Mouse (Mus musculus): Measurements from ENCODE around the gene Suz12. TPM values are rescaled to one million over a fixed set of nuclear protein-coding genes. Genes with fewer than 3 reads are reported as not detected.

Suz12 gene
- total RNA-seq, 2 experiments from 2014 or later = 64.6 to 86.8 TPM

DNA sequence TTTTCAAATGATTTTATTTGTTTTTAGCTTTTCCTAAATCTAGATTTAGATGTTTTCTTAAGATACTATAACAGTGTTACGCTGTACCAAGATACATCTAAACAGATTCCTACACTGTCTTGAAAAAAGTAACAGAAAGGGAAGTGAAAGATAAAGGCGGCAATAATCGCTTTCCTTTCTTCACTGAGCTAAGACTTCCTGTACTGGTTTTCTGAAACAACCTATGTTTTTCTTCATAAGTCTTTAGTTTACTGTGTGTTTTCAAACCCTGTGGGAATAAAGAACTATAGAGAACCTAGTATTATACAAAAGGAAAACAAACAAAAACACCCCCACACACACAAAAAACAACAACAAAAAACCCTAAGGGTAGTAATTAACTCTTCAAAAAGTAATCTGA lies 79.5 kb downstream of the Suz12 start:
- no peak for ATAC-seq (ENCODE audit: poor library complexity, severe bottlenecking)

- peak; percentile 45; the same call in 1 of the 2 replicates for ATAC-seq (ENCODE audit: poor library complexity, severe bottlenecking)
Measured at GRCm38 (mm10) chr11:80075608-80076277, 82.8 kb downstream of the Suz12 start.

- no peak for ATAC-seq (ENCODE audit: poor library complexity, severe bottlenecking)
Measured at GRCm38 (mm10) chr11:80077784-80078545, 85.1 kb downstream of the Suz12 start.

DNA sequence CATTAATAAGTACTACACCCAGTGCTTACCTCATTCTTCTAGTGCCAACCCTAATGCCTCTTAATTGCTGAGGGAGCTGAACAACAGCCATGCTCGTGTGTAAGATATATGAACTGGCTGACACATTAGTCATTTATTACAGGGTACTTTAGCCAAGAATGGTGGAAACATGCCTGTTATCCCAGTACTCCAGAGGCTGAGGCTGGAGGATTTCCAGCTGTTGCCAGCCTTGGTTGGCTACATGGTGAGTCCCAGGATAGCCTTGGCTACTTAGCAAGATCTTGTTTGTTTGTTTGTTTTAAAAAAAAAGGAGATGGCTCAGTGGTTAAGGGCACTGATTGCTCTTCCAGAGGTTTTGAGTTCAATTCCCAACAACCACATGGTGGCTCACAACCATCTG lies 85.9 kb downstream of the Suz12 start:
- no peak for ATAC-seq (ENCODE audit: poor library complexity, severe bottlenecking)

DNA sequence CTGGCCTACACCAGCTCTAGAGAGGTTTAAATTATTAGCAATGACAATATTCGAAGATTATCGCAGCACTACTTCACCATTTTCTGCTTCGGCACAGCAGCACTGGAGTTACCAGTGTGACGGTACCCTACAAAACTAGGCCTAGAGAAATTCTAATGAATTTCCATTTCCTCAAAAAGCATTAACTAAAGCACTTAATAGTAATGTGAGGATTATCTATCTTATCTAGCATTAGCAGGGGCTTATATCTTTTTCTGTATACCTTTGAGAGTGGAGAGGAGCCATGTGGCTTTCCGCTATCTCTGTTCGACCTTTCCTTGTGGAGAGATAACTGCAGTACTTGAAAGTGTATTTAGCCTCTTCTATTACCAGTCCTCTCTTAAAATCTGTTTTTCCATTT lies 86.8 kb downstream of the Suz12 start:
- no peak for ATAC-seq (ENCODE audit: poor library complexity, severe bottlenecking)

DNA sequence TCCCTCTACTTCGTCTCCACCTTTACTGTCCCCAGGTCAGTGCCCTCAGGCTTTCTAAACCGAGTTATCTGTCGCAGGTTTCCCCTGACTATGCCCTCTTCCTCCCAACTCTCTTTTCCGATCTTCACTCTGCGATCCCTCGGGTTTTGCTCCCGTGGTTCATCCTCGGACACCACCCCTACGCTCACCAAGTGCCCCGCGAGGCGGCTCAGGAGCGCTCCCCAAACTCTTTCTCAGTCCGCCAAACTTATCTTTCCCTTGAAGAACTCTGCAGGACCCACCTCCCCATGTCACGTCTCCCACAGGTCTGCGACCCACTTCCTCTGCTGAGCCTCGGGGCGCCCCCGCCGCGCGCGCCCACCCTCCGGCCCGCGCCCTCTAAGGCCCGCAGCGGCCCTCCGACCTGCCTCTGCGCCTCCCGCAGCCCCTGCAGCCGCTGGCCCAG lies 87.5 kb downstream of the Suz12 start:
- no peak for ATAC-seq (ENCODE audit: poor library complexity, severe bottlenecking)

DNA sequence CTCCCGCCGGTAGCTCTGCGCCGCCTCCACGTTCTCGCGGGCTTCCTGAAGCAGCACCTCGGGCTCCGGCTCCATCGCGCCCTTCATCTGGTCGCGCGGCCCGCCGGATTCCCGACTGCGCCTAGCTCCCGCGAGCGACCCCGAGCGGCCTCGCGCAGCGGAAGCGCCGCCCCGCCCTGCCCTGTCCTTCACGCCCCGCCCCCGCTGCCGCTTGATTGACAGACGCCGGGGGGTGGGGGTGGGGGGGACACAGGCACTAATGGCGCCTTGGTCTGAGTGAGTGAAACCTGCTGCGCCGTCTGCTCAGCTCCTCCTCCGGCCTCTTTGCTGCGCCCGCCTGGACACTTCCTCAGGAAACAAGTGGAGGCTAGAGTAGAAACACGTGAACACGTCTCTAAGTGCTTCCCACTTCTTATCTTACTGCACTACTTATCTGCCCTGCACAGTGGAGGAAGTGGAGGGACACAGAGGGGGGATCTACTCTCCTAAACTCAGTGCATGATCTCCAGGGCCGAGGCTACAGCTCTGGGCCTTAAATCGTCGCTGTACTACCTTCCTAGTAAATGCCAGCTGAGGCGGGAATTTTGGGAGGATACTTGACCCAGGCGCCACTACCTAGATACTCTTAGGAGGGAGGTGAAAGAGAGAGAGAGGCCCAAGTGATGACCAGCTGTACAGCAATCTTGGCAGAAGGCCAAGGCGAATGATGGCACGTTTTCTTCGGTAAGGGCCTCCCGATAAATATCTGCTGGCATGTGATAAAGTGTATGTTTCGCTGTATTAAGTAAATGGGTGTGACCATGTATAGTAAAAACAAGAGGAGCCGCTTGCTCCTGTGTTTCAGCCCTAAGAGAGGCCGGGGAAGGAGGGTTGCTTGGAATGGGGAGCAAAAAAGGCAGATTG lies 88.2 kb downstream of the Suz12 start, which contains the start of gene Crlf3:
Crlf3 (minus strand) TSS at position 166 of the 903 bp plus-strand sequence.
- peak; percentile 86 for ATAC-seq (ENCODE audit: poor library complexity, severe bottlenecking)

- no peak for ATAC-seq (ENCODE audit: poor library complexity, severe bottlenecking)
Measured at GRCm38 (mm10) chr11:80081786-80082319, 88.9 kb downstream of the Suz12 start.

Other genes starting within 250 kb of the Suz12 start
- gene Utp6, start 30.7 kb upstream of the Suz12 start, total RNA-seq (2015) = 17.9 and 22.9 TPM in 2 replicates
- gene Utp6, start 30.7 kb upstream of the Suz12 start, total RNA-seq (2017) = 51.6 and 74.4 TPM in 2 replicates
- gene Crlf3, start 87.9 kb downstream of the Suz12 start, total RNA-seq (2015) = 87.6 and 93.5 TPM in 2 replicates
- gene Crlf3, start 87.9 kb downstream of the Suz12 start, total RNA-seq (2017) = 121 and 127 TPM in 2 replicates
- 22.8 and 23.3 TPM in 2 replicates for gene Atad5, start 96.3 kb downstream of the Suz12 start, total RNA-seq (2015)
- gene Atad5, start 96.3 kb downstream of the Suz12 start, total RNA-seq (2017) = 18.0 and 27.4 TPM in 2 replicates
- 9.7 and 11.4 TPM in 2 replicates for gene Tefm, start 149.1 kb downstream of the Suz12 start, total RNA-seq (2015)
- gene Tefm, start 149.1 kb downstream of the Suz12 start, total RNA-seq (2017) = 10.4 and 11.4 TPM in 2 replicates
- 2.7 and 3.7 TPM in 2 replicates for gene Adap2, start 161.0 kb downstream of the Suz12 start, total RNA-seq (2015)
- gene Adap2, start 161.0 kb downstream of the Suz12 start, total RNA-seq (2017) = 4.2 and 5.8 TPM in 2 replicates
- 4.8 and 9.1 TPM in 2 replicates for gene Rnf135, start 190.7 kb downstream of the Suz12 start, total RNA-seq (2015)
- 4.4 and 4.7 TPM in 2 replicates for gene Rnf135, start 190.7 kb downstream of the Suz12 start, total RNA-seq (2017)
- gene Rhot1, start 215.9 kb downstream of the Suz12 start, total RNA-seq (2015) = 42.5 and 45.0 TPM in 2 replicates
- 34.6 and 37.8 TPM in 2 replicates for gene Rhot1, start 215.9 kb downstream of the Suz12 start, total RNA-seq (2017)

All from megakaryocyte, adult 5-6 weeks (primary cell).